Mouse (Mus musculus): ENCODE results near the gene Mical3. TPM values are rescaled to one million over a fixed set of nuclear protein-coding genes. Genes with fewer than 3 reads are reported as not detected.

The Mical3 gene
- total and polyA plus RNA-seq, 2 experiments from 2014 or later: 25.0 to 83.4 TPM

DNA sequence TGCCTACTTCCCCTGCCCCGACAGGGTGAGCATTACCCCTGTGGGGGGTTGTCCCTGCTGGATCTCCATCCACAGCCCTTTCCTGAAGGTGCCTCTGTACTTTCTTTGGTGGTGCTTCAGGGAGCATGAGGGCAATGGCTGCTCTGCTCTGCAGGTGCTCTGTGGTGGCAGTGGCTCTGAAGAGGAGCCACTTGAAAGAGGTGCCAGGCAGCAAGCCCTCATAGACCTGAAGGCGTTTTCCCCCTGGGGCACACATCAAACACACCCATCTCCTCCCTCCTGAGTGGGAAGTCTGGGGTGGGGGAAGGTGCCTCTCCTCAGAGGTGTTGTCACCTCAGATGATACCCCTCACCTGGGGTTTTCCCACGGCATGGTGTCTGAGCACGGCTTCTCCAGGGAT, 196.6 kb downstream of the Mical3 start:
- no peak for ATAC-seq (ENCODE audit: low FRiP score)
- 78% methylated on average over 4 of the region's 4 CpGs for WGBS
- no peaks in the 10 kb centered on the region for H3K27me3 ChIP-seq (ENCODE audit: insufficient read depth, low read length)

GRCm38 (mm10) chr6:120933670-120934069, 197.1 kb downstream of the Mical3 start:
- Histone ChIP-seq H3K4me2 (ENCODE audit: low read depth, low read length, poor library complexity, severe bottlenecking) (no peak overlapping the region), H3K9me3 (ENCODE audit: low read length) (no peaks in the 10 kb centered on the region), H3K4me3 (ENCODE audit: low read depth, low read length) (no peak overlapping the region), H3K36me3 (ENCODE audit: insufficient read depth, low read length) (peaks cover 56% of the 10 kb centered on the region), H3K27me3 (ENCODE audit: insufficient read depth, low read length) (no peaks in the 10 kb centered on the region), H3K4me1 (ENCODE audit: insufficient read depth, low read length) (no peaks in the 10 kb centered on the region), H3K27ac (ENCODE audit: low read depth, low read length) (no peak overlapping the region), H3K9ac (replicated peaks; ENCODE audit: low read length, poor library complexity, severe bottlenecking) (no peak overlapping the region)
- 87% methylated on average over 7 of the region's 7 CpGs for WGBS
- ATAC-seq (ENCODE audit: low FRiP score) (no peak), DNase-seq (ENCODE audit: low spot score) (no peak)
- TF ChIP-seq CTCF (IDR thresholded peaks at IDR 0.05): no peak

More for the DNA sequence above, 196.6 kb downstream of the Mical3 start:
- H3K9me3 ChIP-seq (ENCODE audit: low read length): no peaks in the 10 kb centered on the region
- H3K4me2 ChIP-seq (ENCODE audit: low read depth, low read length, poor library complexity, severe bottlenecking): no peak overlapping the region
- peaks cover 52% of the 10 kb centered on the region for H3K36me3 ChIP-seq (ENCODE audit: insufficient read depth, low read length)
- no peak for DNase-seq (ENCODE audit: low spot score)
- no peak overlapping the region for H3K9ac ChIP-seq (replicated peaks; ENCODE audit: low read length, poor library complexity, severe bottlenecking)
- no peak overlapping the region for H3K4me3 ChIP-seq (ENCODE audit: low read depth, low read length)
- TF ChIP-seq CTCF (IDR thresholded peaks at IDR 0.05): no peak
- no peaks in the 10 kb centered on the region for H3K4me1 ChIP-seq (ENCODE audit: insufficient read depth, low read length)
- no peak overlapping the region for H3K27ac ChIP-seq (ENCODE audit: low read depth, low read length)

- Histone ChIP-seq H3K9me3 (ENCODE audit: low read length) (no peaks in the 10 kb centered on the region), H3K36me3 (ENCODE audit: insufficient read depth, low read length) (peaks cover 56% of the 10 kb centered on the region), H3K27ac (ENCODE audit: low read depth, low read length) (no peak overlapping the region), H3K4me2 (ENCODE audit: low read depth, low read length, poor library complexity, severe bottlenecking) (no peak overlapping the region), H3K9ac (replicated peaks; ENCODE audit: low read length, poor library complexity, severe bottlenecking) (no peak overlapping the region), H3K4me1 (ENCODE audit: insufficient read depth, low read length) (no peaks in the 10 kb centered on the region), H3K4me3 (ENCODE audit: low read depth, low read length) (no peak overlapping the region), H3K27me3 (ENCODE audit: insufficient read depth, low read length) (no peaks in the 10 kb centered on the region)
- 92% methylated on average over 12 of the region's 12 CpGs for WGBS
- DNase-seq (ENCODE audit: low spot score) (no peak), ATAC-seq (ENCODE audit: low FRiP score) (no peak)
- TF ChIP-seq CTCF (IDR thresholded peaks at IDR 0.05): no peak
These were observed 198.2 kb downstream of the Mical3 start for GRCm38 (mm10) chr6:120932597-120932996.

DNA sequence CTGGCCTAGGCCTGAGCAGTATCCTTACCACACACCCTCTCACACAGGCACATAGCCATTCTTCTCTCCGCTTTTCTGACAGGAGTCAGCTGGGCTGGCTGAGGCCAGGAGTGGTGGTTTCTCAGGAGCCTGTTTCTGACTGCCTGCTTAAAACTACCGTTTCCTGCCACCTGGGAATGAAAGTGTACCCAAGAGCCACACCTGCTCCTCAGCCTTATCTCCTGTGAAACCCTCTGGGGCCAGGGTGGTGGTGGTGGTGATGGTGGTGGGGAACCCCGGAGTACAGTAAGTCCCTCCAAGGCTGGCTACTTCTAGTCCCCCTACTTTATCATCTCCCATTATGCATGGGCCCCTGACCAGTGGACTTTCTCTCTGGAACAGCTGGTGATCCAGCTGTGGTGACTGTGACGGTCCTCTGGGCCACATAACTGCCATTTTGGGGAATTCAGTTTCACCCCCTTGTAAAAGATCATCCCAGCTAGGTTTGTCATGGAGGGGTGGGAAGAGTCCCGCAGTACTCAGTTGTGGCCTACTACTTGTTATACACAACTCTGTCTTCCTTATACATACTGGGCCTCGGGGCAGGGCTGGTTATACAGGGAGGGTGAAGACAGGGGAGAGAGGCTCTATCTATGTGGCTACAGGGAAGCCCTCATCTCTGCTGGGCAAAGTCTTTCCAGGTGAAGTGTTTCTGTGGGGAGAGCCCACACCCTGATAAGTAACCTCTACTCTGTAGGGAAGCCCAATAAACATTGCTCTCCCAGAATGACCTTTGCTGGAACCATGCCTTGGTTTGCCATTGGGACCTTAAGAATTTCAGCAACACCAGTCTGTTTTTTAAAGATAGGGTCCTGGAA, 200.1 kb downstream of the Mical3 start:
- Histone ChIP-seq H3K4me3 (ENCODE audit: low read depth, low read length) (no peak overlapping the region), H3K4me1 (ENCODE audit: insufficient read depth, low read length) (no peaks in the 10 kb centered on the region), H3K9ac (replicated peaks; ENCODE audit: low read length, poor library complexity, severe bottlenecking) (no peak overlapping the region), H3K36me3 (ENCODE audit: insufficient read depth, low read length) (peaks cover 52% of the 10 kb centered on the region), H3K27ac (ENCODE audit: low read depth, low read length) (no peak overlapping the region), H3K4me2 (ENCODE audit: low read depth, low read length, poor library complexity, severe bottlenecking) (no peak overlapping the region), H3K9me3 (ENCODE audit: low read length) (no peaks in the 10 kb centered on the region), H3K27me3 (ENCODE audit: insufficient read depth, low read length) (no peaks in the 10 kb centered on the region)
- DNase-seq (ENCODE audit: low spot score): no peak
- WGBS: 89% methylated on average over 6 of the region's 6 CpGs
- ATAC-seq (ENCODE audit: low FRiP score): no peak
- TF ChIP-seq CTCF (IDR thresholded peaks at IDR 0.05): no peak

DNA sequence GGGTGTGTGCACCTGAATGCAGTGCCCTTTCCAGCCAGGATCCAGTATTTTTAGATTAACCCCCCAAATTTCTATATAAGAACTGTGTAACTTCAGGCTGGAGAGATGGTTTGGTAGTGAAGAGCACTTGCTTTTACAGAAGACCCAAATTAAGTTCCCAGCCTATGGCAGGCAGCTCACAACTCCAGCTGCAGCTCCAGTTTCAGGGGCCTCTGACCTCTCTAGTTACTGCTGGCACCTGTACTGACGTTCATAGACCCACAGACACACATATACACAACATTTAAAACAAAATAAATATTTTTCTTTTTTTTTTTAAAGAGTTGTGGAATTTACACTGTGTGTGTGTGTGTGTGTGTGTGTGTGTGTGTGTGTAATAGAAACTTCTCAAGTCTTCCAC, 201.4 kb downstream of the Mical3 start:
- Histone ChIP-seq H3K27ac (ENCODE audit: low read depth, low read length) (no peak overlapping the region), H3K9me3 (ENCODE audit: low read length) (no peaks in the 10 kb centered on the region), H3K4me2 (ENCODE audit: low read depth, low read length, poor library complexity, severe bottlenecking) (no peak overlapping the region), H3K4me1 (ENCODE audit: insufficient read depth, low read length) (no peaks in the 10 kb centered on the region), H3K4me3 (ENCODE audit: low read depth, low read length) (no peak overlapping the region), H3K9ac (replicated peaks; ENCODE audit: low read length, poor library complexity, severe bottlenecking) (no peak overlapping the region), H3K36me3 (ENCODE audit: insufficient read depth, low read length) (peaks cover 44% of the 10 kb centered on the region), H3K27me3 (ENCODE audit: insufficient read depth, low read length) (no peaks in the 10 kb centered on the region)
- WGBS: 82% methylated on average over 1 of the region's 1 CpGs
- ATAC-seq (ENCODE audit: low FRiP score) (no peak), DNase-seq (ENCODE audit: low spot score) (no peak)
- no peak for TF ChIP-seq CTCF (IDR thresholded peaks at IDR 0.05)

DNA sequence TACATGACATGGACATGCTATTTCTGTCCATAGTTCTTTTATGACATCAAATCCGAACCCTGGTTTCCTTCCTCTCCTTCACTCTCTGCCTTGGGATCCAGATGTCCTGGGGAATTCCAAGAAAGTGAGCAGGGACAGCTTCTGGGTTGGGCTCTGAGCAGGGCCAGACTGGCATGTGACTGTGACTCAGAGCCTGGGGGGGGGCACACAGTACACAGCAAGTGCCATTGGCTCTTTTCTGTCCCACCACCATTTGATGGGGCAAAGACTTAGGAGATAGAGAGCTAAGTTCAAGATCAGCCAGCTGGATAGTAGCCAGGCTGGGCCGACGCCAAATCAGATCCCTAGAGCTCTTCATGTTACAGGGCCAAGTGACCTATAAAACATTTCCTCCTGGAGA, 203.0 kb downstream of the Mical3 start:
- no peaks in the 10 kb centered on the region for H3K4me1 ChIP-seq (ENCODE audit: insufficient read depth, low read length)
- no peak overlapping the region for H3K4me3 ChIP-seq (ENCODE audit: low read depth, low read length)
- TF ChIP-seq CTCF (IDR thresholded peaks at IDR 0.05): no peak
- ATAC-seq (ENCODE audit: low FRiP score) (no peak), DNase-seq (ENCODE audit: low spot score) (no peak)
- H3K27me3 ChIP-seq (ENCODE audit: insufficient read depth, low read length): no peaks in the 10 kb centered on the region
- no peaks in the 10 kb centered on the region for H3K9me3 ChIP-seq (ENCODE audit: low read length)
- H3K4me2 ChIP-seq (ENCODE audit: low read depth, low read length, poor library complexity, severe bottlenecking): no peak overlapping the region
- H3K36me3 ChIP-seq (ENCODE audit: insufficient read depth, low read length): peaks cover 27% of the 10 kb centered on the region
- WGBS: 80% methylated on average over 3 of the region's 3 CpGs
- H3K27ac ChIP-seq (ENCODE audit: low read depth, low read length): no peak overlapping the region
- no peak overlapping the region for H3K9ac ChIP-seq (replicated peaks; ENCODE audit: low read length, poor library complexity, severe bottlenecking)
